ENCODE assay signal across 8 mouse cellular contexts in genomic region chr19:5455568-5455967, GRCm38 (mm10). TPM values are rescaled to one million over a fixed set of nuclear protein-coding genes. Genes with fewer than 3 reads are reported as not detected.
DNase-seq lines count a peak whose midpoint lies in the region; ATAC-seq and TF ChIP-seq lines count a peak whose summit lies in the region.

No protein-coding gene starts in this region.

- TF ChIP-seq POLR2A in embryonic fibroblast, embryonic 13.5 days (IDR thresholded peaks at IDR 0.05; ENCODE audit: low read depth, low read length) = no peak

- H3K4me3 ChIP-seq in left cerebral cortex, adult 2 months = peak overlapping the region; percentile 63
- peak overlapping the region; percentile 70 for H3K4me3 ChIP-seq in embryonic fibroblast, embryonic 13.5 days (ENCODE audit: insufficient read depth, low read length)
- peak overlapping the region; percentile 79 for H3K4me3 ChIP-seq in limb, embryonic 10.5 days
- peak overlapping the region; percentile 73 for H3K4me3 ChIP-seq in neural tube, embryonic 15.5 days (replicated peaks)

- H3K4me2 ChIP-seq in neural tube, embryonic 15.5 days = peak overlapping the region; percentile 91

- WGBS in limb, embryonic 10.5 days = 69% methylated on average over 8 of the region's 8 CpGs
- WGBS in neural tube, embryonic 15.5 days = 60% methylated on average over 8 of the region's 8 CpGs

- no peak for DNase-seq in left cerebral cortex, adult 2 months (ENCODE audit: extremely low spot score in 1 of 2, low spot score in 2 of 2)
- DNase-seq in left cerebral cortex, postnatal 25 days (ENCODE audit: low spot score in 2 of 2) = no peak
- DNase-seq in limb, embryonic 10.5 days (ENCODE audit: low spot score) = no peak
- DNase-seq in gastrocnemius, postnatal 4 days (ENCODE audit: low spot score in 2 of 2) = no peak
- no peak for DNase-seq in left cerebral cortex, postnatal 14 days (ENCODE audit: low spot score in 2 of 2)
- DNase-seq in left cerebral cortex, adult 11 months (ENCODE audit: low spot score) = no peak

- H3K27me3 ChIP-seq in limb, embryonic 10.5 days (ENCODE audit: low read depth, poor library complexity, severe bottlenecking) = peaks cover 24% of the 10 kb centered on the region
- peaks cover 9% of the 10 kb centered on the region for H3K27me3 ChIP-seq in neural tube, embryonic 15.5 days (replicated peaks)

- peak overlapping the region; percentile 99 for H3K27ac ChIP-seq in left cerebral cortex, adult 2 months
- H3K27ac ChIP-seq in embryonic fibroblast, embryonic 13.5 days (ENCODE audit: insufficient read depth, low read length) = no peak overlapping the region
- H3K27ac ChIP-seq in limb, embryonic 10.5 days = peak overlapping the region; percentile 95
- no peak overlapping the region for H3K27ac ChIP-seq in neural tube, embryonic 15.5 days (replicated peaks)

- peaks cover 35% of the 10 kb centered on the region for H3K36me3 ChIP-seq in limb, embryonic 10.5 days
- H3K36me3 ChIP-seq in neural tube, embryonic 15.5 days = peaks cover 4% of the 10 kb centered on the region

- H3K9ac ChIP-seq in neural tube, embryonic 15.5 days (replicated peaks) = peak overlapping the region; percentile 85

- H3K9me3 ChIP-seq in limb, embryonic 10.5 days (replicated peaks) = no peaks in the 10 kb centered on the region
- H3K9me3 ChIP-seq in neural tube, embryonic 15.5 days (replicated peaks) = no peaks in the 10 kb centered on the region

- H3K4me1 ChIP-seq in embryonic fibroblast, embryonic 13.5 days (ENCODE audit: control insufficient read depth, insufficient read depth, low read length) = peaks cover 14% of the 10 kb centered on the region; the same call in 1 of the 2 replicates
- H3K4me1 ChIP-seq in limb, embryonic 10.5 days = peaks cover 40% of the 10 kb centered on the region
- H3K4me1 ChIP-seq in neural tube, embryonic 15.5 days = peaks cover 42% of the 10 kb centered on the region

- no peak for TF ChIP-seq CTCF in left cerebral cortex, adult 2 months (IDR thresholded peaks at IDR 0.05)
- TF ChIP-seq CTCF in embryonic fibroblast, embryonic 13.5 days (IDR thresholded peaks at IDR 0.05; ENCODE audit: borderline replicate concordance, insufficient read depth, low read length) = no peak

- intact Hi-C loops in left cerebral cortex, adult 2 months (cut with DNase I) = no loop called here
- intact Hi-C loops in left cerebral cortex, postnatal 25 days (cut with DNase I) = no loop called here
- intact Hi-C loops in left cerebral cortex, postnatal 14 days (cut with DNase I) = no loop called here

- ATAC-seq in neural tube, embryonic 15.5 days (ENCODE audit: low FRiP score) = no peak

RNA-seq across cellular contexts. Expression of gene Ccdc85b, which starts 2.1 kb away (rescaled TPM):
- total RNA-seq in left cerebral cortex, adult 2 months (2021) = 10 to 100 TPM; 29.5 to 30.6 TPM
- total RNA-seq in left cerebral cortex, postnatal 25 days (2021) = 10 to 100 TPM; 26.4 to 27.9 TPM
- polyA plus RNA-seq in embryonic fibroblast, embryonic 13.5 days (2011; ENCODE audit: insufficient read length, low read depth, missing spikeins) = 3.0 and 5.2 TPM in 2 replicates
- polyA plus RNA-seq in limb, embryonic 10.5 days (2016; fragmentation: Nextera tagmentation; extraction: Ambion mirVana) = 8.9 and 9.7 TPM in 2 replicates
- polyA plus RNA-seq in neural tube, embryonic 15.5 days (2015; fragmentation: Nextera tagmentation; extraction: Ambion mirVana) = 12.6 and 15.0 TPM in 2 replicates
- 1 to 10 TPM; 8.0 to 8.4 TPM for total RNA-seq in gastrocnemius, postnatal 4 days (2021)
- total RNA-seq in left cerebral cortex, postnatal 14 days (2021) = 10 to 100 TPM; 25.8 to 26.3 TPM

RNA-seq across cellular contexts. Expression of gene Fibp, which starts 4.8 kb away (rescaled TPM):
- total RNA-seq in left cerebral cortex, adult 2 months (2021) = 10 to 100 TPM; 88.9 to 92.1 TPM
- total RNA-seq in left cerebral cortex, postnatal 25 days (2021) = 10 to 100 TPM; 81.9 to 92.9 TPM
- polyA plus RNA-seq in embryonic fibroblast, embryonic 13.5 days (2011; ENCODE audit: insufficient read length, low read depth, missing spikeins) = 53.1 and 66.3 TPM in 2 replicates
- 111 and 132 TPM in 2 replicates for polyA plus RNA-seq in limb, embryonic 10.5 days (2016; fragmentation: Nextera tagmentation; extraction: Ambion mirVana)
- 151 and 154 TPM in 2 replicates for polyA plus RNA-seq in neural tube, embryonic 15.5 days (2015; fragmentation: Nextera tagmentation; extraction: Ambion mirVana)
- total RNA-seq in gastrocnemius, postnatal 4 days (2021) = 10 to 100 TPM; 62.3 to 71.1 TPM
- 10 to 100 TPM; 82.9 to 86.6 TPM for total RNA-seq in left cerebral cortex, postnatal 14 days (2021)

RNA-seq across cellular contexts. Expression of gene Fosl1, which starts 8.2 kb away (rescaled TPM):
- under 1 TPM in 1 of 2 experiments, not detected in 1; 0.65 TPM for total RNA-seq in left cerebral cortex, adult 2 months (2021)
- total RNA-seq in left cerebral cortex, postnatal 25 days (2021) = not detected
- 13.4 and 35.0 TPM in 2 replicates for polyA plus RNA-seq in embryonic fibroblast, embryonic 13.5 days (2011; ENCODE audit: insufficient read length, low read depth, missing spikeins)
- not detected in 2 replicates for polyA plus RNA-seq in limb, embryonic 10.5 days (2016; fragmentation: Nextera tagmentation; extraction: Ambion mirVana)
- 0.45 TPM in 1 of 2 replicates, not detected in the other for polyA plus RNA-seq in neural tube, embryonic 15.5 days (2015; fragmentation: Nextera tagmentation; extraction: Ambion mirVana)
- not detected for total RNA-seq in gastrocnemius, postnatal 4 days (2021)
- total RNA-seq in left cerebral cortex, postnatal 14 days (2021) = not detected

RNA-seq across cellular contexts. Expression of gene Ctsw, which starts 12.7 kb away (rescaled TPM):
- total RNA-seq in left cerebral cortex, adult 2 months (2021) = under 1 TPM; 0.36 to 0.47 TPM
- under 1 TPM; 0.73 to 0.80 TPM for total RNA-seq in left cerebral cortex, postnatal 25 days (2021)
- polyA plus RNA-seq in embryonic fibroblast, embryonic 13.5 days (2011; ENCODE audit: insufficient read length, low read depth, missing spikeins) = 0.76 and 1.0 TPM in 2 replicates
- 1.6 and 1.9 TPM in 2 replicates for polyA plus RNA-seq in limb, embryonic 10.5 days (2016; fragmentation: Nextera tagmentation; extraction: Ambion mirVana)
- 4.5 and 9.0 TPM in 2 replicates for polyA plus RNA-seq in neural tube, embryonic 15.5 days (2015; fragmentation: Nextera tagmentation; extraction: Ambion mirVana)
- under 1 TPM in 1 of 2 experiments, not detected in 1; 0.16 TPM for total RNA-seq in gastrocnemius, postnatal 4 days (2021)
- total RNA-seq in left cerebral cortex, postnatal 14 days (2021) = 1 to 10 TPM; 2.2 to 2.7 TPM

RNA-seq across cellular contexts. Expression of gene Efemp2, which starts 18.2 kb away (rescaled TPM):
- total RNA-seq in left cerebral cortex, adult 2 months (2021) = 10 to 100 TPM; 16.8 to 17.2 TPM
- 10 to 100 TPM; 15.2 to 16.4 TPM for total RNA-seq in left cerebral cortex, postnatal 25 days (2021)
- 368 and 420 TPM in 2 replicates for polyA plus RNA-seq in embryonic fibroblast, embryonic 13.5 days (2011; ENCODE audit: insufficient read length, low read depth, missing spikeins)
- 85.6 and 99.7 TPM in 2 replicates for polyA plus RNA-seq in limb, embryonic 10.5 days (2016; fragmentation: Nextera tagmentation; extraction: Ambion mirVana)
- polyA plus RNA-seq in neural tube, embryonic 15.5 days (2015; fragmentation: Nextera tagmentation; extraction: Ambion mirVana) = 54.0 and 62.6 TPM in 2 replicates
- total RNA-seq in gastrocnemius, postnatal 4 days (2021) = 10 to 100 TPM; 57.2 to 68.1 TPM
- 10 to 100 TPM; 14.5 to 15.9 TPM for total RNA-seq in left cerebral cortex, postnatal 14 days (2021)

Comparison
In these comparisons a context has a peak if more than half of its experiments do, and no peak if none do; other contexts are left out.
1. H3K27ac ChIP-seq: peak in left cerebral cortex, adult 2 months (single experiment) and limb, embryonic 10.5 days (single experiment); none in embryonic fibroblast, embryonic 13.5 days (single experiment) and neural tube, embryonic 15.5 days (single experiment).
2. Peak in every context shown above with its lines, with median percentiles within 50 percentile points of each other: H3K4me3 ChIP-seq.